Mouse (Mus musculus): ENCODE results near the gene Raph1. TPM values are rescaled to one million over a fixed set of nuclear protein-coding genes. Genes with fewer than 3 reads are reported as not detected.

Gene Raph1
- 20.2 and 34.7 TPM in 2 replicates for polyA plus RNA-seq (2012; rRNA removed)

- peak; percentile 58 for DNase-seq (ENCODE audit: low read depth, low spot score)
- under 1% methylated on average over 92 of the region's 92 CpGs for WGBS
Measured at GRCm38 (mm10) chr1:60566631-60567311, at the start of gene Raph1. Gene Raph1 (minus strand): TSS chr1:60567104.

GRCm38 (mm10) chr1:60615703-60616102 lies 48.8 kb upstream of the Raph1 start:
- DNase-seq (ENCODE audit: low read depth, low spot score): no peak
- WGBS: 79% methylated on average over 1 of the region's 1 CpGs

- no peak for DNase-seq (ENCODE audit: low read depth, low spot score)
- WGBS: 65% methylated on average over 1 of the region's 1 CpGs
Measured at GRCm38 (mm10) chr1:60614902-60615301, 48.0 kb upstream of the Raph1 start.

GRCm38 (mm10) chr1:60611968-60612367 lies 45.1 kb upstream of the Raph1 start:
- WGBS: 22% methylated on average over 3 of the region's 3 CpGs
- DNase-seq (ENCODE audit: low read depth, low spot score): no peak

GRCm38 (mm10) chr1:60610631-60611030 lies 43.7 kb upstream of the Raph1 start:
- 73% methylated on average over 4 of the region's 4 CpGs for WGBS

GRCm38 (mm10) chr1:60609011-60609775 lies 42.3 kb upstream of the Raph1 start:
- peak; percentile 88 for DNase-seq (ENCODE audit: low read depth, low spot score)
- WGBS: 31% methylated on average over 8 of the region's 8 CpGs

More at GRCm38 (mm10) chr1:60610631-60611030, 43.7 kb upstream of the Raph1 start:
- no peak for DNase-seq (ENCODE audit: low read depth, low spot score)

- DNase-seq (ENCODE audit: low read depth, low spot score): no peak
- 84% methylated on average over 3 of the region's 3 CpGs for WGBS
Measured at GRCm38 (mm10) chr1:60604481-60605021, 37.6 kb upstream of the Raph1 start.

GRCm38 (mm10) chr1:60600682-60601081 lies 33.8 kb upstream of the Raph1 start:
- WGBS: 82% methylated on average over 6 of the region's 6 CpGs
- DNase-seq (ENCODE audit: low read depth, low spot score): no peak

- WGBS: 38% methylated on average over 3 of the region's 3 CpGs
- no peak for DNase-seq (ENCODE audit: low read depth, low spot score)
Measured at GRCm38 (mm10) chr1:60599926-60600325, 33.0 kb upstream of the Raph1 start.

GRCm38 (mm10) chr1:60599013-60599701 lies 32.3 kb upstream of the Raph1 start:
- no peak for DNase-seq (ENCODE audit: low read depth, low spot score)
- WGBS: 36% methylated on average over 6 of the region's 6 CpGs

- DNase-seq (ENCODE audit: low read depth, low spot score): no peak
- 37% methylated on average over 11 of the region's 11 CpGs for WGBS
Measured at GRCm38 (mm10) chr1:60596386-60597320, 29.7 kb upstream of the Raph1 start.

- no peak for DNase-seq (ENCODE audit: low read depth, low spot score)
- WGBS: 96% methylated on average over 6 of the region's 6 CpGs
Measured at GRCm38 (mm10) chr1:60593101-60593500, 26.2 kb upstream of the Raph1 start.

- no peak for DNase-seq (ENCODE audit: low read depth, low spot score)
- WGBS: 54% methylated on average over 4 of the region's 4 CpGs
Measured at GRCm38 (mm10) chr1:60588887-60589629, 22.2 kb upstream of the Raph1 start.

- DNase-seq (ENCODE audit: low read depth, low spot score): no peak
Measured at GRCm38 (mm10) chr1:60580990-60581389, 14.1 kb upstream of the Raph1 start.

GRCm38 (mm10) chr1:60579886-60580285 lies 13.0 kb upstream of the Raph1 start:
- WGBS: 27% methylated on average over 1 of the region's 1 CpGs
- no peak for DNase-seq (ENCODE audit: low read depth, low spot score)

More at GRCm38 (mm10) chr1:60580990-60581389, 14.1 kb upstream of the Raph1 start:
- 96% methylated on average over 8 of the region's 8 CpGs for WGBS

GRCm38 (mm10) chr1:60572699-60573098 lies 5.8 kb upstream of the Raph1 start:
- 70% methylated on average over 3 of the region's 3 CpGs for WGBS
- DNase-seq (ENCODE audit: low read depth, low spot score): no peak

- no peak for DNase-seq (ENCODE audit: low read depth, low spot score)
- 94% methylated on average over 7 of the region's 7 CpGs for WGBS
Measured at GRCm38 (mm10) chr1:60569741-60570140, 2.8 kb upstream of the Raph1 start.

- DNase-seq (ENCODE audit: low read depth, low spot score): no peak
- 58% methylated on average over 5 of the region's 5 CpGs for WGBS
Measured at GRCm38 (mm10) chr1:60569210-60569609, 2.3 kb upstream of the Raph1 start.

Data from large intestine, adult 2 months (tissue).